Mouse (Mus musculus): ENCODE data around the gene Pik3c2a.

Pik3c2a gene

DNA sequence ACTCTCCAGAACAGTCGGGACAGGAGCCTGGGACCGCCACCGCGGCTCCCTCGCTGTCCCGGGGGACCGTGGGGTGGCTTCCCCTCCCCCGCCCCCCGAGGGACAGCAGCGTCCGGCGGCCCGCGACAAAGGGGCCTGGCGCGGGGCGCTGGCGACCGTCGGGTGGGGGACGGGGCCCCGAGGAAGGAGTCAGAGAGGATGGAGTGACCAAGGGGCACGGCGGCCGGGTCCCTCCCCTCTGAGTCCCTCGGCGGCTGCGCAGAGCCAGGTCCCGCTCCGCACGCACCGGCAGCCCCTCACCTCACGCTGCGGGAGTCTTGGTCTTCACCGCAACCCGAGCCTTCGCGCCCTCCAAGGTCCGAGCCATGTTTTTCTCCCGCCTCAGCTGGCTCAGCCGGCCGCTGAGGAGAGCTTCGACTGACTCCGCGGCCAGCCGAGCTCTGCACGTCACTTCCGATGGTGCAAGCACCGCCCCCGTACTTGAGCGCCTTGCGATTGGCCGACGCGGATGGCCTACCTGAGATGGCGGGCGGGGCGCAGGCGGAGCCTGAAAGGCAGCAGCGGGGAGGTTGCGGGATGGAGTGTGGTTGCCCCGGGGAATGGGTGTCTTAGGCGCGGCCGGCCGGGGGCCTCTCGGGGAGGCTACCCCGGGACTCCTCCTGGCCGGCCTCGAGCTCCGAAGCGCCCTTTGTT is at the start of gene Pik3c2a:
TSS of gene Pik3c2a (minus strand) at position 446 of the 693 bp plus-strand sequence.
- peak; percentile 98 to 99 for DNase-seq

DNA sequence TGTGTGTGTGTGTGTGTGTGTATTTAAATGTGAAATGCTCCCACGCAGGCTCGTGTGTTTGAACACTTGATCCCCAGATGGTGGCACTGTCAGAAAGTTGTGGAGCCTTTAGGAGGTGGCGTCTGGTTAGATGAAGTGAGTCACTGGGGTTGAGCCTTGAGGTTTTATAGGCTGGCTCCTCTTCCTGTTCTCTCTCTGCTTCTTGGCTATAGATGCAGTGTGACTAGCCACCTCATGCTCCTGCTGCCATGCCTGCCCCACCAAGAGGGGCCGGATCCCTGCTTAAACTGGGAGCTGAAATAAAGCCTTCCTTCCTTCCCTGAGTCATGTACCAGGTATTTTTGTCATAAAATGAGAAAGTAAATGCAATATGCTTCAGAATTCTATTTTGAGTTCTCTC is 47.9 kb upstream of the Pik3c2a start:
- DNase-seq = no peak

DNA sequence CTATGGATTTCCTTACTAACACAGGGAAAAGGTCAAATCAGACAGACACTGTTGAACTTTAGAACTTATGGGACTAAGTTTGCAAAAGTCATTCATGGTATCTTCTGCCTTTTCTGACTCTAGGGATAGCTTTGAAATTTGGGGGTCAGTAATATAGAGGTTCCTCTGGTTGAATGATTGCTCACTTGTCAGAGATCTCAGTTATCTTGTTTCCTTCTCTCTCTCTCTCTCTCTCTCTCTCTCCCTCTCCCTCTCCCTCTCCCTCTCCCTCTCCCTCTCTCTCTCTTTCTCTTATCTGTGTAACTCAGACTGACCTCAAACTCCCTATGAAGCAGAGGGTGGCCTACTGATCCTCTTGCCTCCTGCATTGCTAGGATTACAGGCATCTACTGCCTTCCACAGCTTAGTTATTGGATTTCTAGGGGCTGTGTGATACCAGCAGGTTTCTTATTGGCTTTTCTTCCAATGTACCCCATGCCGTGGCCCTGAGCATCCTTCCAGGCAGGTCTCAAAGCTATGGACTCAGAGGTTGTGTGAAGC is 41.9 kb upstream of the Pik3c2a start:
- no peak for DNase-seq

- DNase-seq = no peak
Observed at GRCm38 (mm10) chr7:116484213-116484612, 41.0 kb upstream of the Pik3c2a start.

DNA sequence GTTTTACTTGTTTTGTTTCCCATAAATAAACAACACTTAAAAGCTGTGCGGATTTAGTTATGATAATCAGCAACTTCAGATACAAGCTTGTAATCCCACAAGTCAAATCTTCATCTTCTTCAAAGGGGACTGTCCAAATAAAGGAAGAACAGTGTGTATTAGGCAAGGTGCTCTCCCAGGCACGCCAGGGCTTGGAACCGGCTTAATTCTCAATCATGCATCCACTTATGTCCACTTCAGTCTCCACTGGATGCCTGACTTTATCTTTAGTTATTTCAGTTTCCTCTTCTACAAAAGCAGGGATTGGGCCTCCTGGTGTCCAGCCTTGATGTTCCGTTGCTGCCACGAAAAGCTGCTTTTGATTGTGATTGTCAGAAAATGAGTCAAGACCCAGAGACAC is 40.5 kb upstream of the Pik3c2a start:
- no peak for DNase-seq

DNA sequence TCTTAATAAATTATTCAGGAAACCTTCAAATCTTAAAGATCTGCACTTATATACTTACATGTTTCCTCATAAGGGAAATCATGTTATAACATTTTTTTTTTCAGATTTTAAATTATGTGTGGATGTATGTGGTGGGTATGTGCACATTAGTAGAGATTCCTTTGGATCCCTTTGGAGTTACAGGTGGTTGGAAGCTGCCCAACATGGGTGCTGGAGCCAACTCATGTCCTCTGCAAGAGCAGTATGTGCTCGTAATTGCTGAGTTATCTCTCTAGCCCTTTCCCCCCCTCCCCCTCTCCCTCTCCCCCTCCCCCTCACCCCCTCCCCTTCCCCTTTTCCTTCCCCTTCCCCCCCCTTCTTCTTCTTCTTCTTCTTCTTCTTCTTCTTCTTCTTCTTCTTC is 39.9 kb upstream of the Pik3c2a start:
- no peak for DNase-seq

- DNase-seq = no peak
Observed at GRCm38 (mm10) chr7:116476264-116476663, 33.0 kb upstream of the Pik3c2a start.

- no peak for DNase-seq
Observed at GRCm38 (mm10) chr7:116475836-116476235, 32.6 kb upstream of the Pik3c2a start.

GRCm38 (mm10) chr7:116462114-116462513 is 18.9 kb upstream of the Pik3c2a start:
- DNase-seq = no peak

GRCm38 (mm10) chr7:116458985-116459441 is 15.8 kb upstream of the Pik3c2a start:
- DNase-seq = peak in 1 of 2 experiments; percentile 57

DNA sequence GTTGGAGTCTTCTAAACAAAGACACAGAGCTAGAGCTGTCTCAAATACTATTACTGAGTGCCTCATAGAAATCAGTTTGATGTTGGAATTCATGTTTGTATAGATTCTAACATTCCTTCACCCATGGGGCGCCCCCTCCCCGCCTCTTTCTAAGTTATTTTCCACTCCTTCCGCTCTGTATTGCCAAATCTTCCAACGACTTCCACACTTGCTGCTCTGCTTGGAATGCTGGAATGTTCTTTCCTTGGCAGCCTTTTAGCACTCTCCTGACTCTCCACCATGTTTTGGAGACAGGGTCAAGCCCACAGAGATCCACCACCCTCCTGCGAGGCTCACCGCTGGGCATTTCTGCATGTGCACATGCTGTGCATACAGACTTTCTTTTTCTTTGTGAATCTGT is 14.1 kb upstream of the Pik3c2a start:
- DNase-seq = no peak

- DNase-seq = no peak
Observed at GRCm38 (mm10) chr7:116456964-116457363, 13.7 kb upstream of the Pik3c2a start.

DNA sequence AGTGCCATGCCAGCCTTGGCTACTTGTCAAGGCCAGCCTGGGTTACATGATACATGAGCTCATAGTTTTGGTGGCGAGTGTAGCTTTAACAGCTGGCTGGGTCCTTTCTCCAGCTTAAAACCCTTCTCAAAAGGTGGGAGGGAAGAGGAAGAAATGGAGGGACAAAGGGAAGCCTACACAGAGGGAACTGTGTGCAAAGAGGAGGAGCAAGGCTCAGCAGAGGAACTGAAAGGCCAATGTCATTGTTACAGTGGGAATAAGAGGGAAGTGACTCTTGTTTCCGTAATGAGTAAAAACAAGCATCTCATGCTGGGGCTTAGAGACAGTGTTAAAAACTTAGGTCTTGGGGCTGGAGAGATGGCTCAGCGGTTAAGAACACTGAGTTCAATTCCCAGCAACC is 3.4 kb upstream of the Pik3c2a start:
- no peak for DNase-seq

DNA sequence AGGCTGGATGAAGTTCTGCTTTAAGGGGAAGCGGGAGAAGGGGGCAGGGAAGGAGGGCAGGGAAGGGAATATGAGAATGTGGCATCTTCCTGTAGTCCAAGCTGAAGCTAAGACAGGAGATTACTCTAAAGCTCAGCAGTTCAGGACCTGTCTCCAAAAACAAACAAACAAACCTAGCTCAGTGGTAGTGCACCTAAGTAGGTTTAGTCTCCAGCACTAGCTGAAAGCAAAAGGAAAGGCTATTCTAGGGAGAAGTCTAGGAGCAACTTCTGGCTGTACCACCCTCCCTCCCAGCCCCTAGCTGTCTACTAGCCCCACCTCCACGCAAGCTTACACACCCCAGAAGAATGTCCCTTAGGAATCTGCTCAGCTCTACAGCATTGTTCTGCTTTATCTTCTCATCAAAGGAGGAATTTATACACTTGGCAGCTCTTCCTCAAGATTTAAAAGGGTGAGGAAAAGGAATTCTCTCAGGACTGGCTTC is 1.1 kb upstream of the Pik3c2a start:
- DNase-seq = peak; percentile 37 to 60

DNA sequence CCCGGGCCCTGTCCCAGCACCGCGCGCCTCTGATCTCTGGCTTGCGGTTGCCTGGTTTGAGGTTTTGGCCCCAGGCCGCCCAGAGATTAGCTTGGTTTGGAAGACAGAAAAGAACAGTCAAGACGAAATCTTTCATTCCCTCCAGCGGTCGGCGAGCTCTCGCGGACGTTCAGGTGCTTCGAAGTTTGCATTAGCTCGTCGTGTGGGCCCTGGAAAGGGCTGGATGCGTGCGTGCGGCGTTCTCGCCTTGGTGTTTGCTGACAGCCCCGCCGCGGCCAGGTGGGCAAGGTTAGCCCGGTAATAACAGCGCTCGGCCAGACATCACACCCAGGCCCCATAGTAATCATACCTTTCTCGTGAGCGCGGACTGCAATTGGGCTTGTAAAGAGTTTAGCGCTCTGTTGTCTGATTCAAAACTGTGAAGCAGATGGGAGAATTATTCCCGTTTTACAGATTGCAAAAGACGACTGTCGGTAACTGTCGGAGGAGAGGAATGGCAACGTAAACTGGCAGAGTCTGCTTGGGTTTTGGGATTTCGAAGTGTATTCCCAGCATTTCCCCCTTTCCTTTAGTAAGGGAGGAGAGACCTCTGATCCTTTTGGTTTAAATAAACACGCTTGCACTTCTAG is 562 bp upstream of the Pik3c2a start:
- no peak for DNase-seq

DNA sequence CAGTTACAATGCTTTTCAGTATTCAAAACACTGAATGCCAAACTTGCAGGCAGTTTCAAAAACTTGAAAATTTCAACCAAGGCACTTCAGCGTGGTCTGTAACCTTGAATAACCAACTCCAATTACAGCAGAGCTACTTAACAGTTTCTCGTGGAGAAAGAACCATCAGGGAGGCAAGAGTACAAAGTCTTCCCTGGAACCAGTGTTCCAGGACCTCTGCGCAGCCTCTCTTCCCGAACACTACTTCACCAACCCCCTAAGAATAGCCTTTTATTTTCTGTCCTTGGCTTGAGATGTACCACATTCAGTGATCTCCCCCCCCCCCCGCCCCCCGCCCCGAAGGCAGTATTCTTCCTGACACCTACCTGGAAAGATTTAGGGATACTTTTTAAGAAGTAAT is 1.0 kb downstream of the Pik3c2a start:
- peak; percentile 18 to 57 for DNase-seq

GRCm38 (mm10) chr7:116441346-116441745 is 1.9 kb downstream of the Pik3c2a start:
- no peak for DNase-seq

DNA sequence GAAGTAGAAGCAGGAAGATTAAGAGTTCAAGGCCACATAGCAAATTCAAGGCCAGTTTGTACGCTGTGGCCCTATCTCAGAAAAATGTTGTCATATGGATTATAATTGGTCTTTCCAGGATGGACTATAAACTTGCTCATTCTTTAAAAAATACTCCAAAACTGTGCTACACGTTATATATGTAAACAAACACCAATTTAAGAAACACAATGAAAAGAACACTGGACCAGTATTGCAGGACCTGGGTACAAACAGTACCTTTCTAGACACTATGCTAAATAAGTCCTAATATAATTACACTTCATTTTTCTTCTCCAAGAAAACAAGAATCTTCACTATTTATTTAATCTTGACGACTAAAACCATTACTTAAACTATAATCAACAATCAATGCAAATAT is 11.6 kb downstream of the Pik3c2a start:
- no peak for DNase-seq

DNA sequence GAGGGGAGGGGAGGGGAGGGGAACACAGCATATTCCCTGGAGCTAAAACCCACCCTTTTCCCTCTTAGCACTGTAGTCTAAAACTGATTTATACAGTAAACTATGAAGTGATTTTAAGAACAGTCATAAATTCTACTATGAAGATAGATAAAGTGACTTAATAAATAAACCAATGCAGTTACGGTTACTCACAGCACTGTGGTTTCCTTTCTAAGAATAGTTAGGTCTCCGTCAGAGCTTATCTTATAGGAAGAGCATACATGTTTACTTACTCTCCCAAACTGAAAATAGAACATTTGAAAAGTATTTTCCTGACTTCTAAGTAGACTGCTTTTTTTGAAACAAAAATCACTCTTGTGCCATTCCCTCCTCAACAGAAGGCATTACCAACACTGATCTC is 12.3 kb downstream of the Pik3c2a start:
- DNase-seq = no peak

DNA sequence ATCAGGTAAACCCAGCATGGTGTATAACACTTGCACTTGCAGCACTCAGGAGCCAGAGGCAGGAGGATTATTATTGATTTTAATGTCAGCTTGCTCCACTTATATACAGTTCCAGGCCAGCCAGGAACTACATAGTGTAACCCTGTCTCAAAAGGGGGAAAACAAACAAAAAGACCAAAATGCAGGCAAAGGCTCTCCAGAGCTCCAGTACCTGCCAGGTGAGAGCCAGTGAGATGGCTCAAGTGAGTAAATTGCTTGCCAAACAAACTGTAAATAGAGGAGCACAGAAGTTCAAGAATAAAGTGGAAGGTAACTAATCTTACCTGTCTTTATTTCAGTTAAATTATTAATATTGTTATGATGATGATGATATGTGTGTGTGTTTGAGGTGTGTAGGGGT is 16.0 kb downstream of the Pik3c2a start:
- no peak for DNase-seq

DNA sequence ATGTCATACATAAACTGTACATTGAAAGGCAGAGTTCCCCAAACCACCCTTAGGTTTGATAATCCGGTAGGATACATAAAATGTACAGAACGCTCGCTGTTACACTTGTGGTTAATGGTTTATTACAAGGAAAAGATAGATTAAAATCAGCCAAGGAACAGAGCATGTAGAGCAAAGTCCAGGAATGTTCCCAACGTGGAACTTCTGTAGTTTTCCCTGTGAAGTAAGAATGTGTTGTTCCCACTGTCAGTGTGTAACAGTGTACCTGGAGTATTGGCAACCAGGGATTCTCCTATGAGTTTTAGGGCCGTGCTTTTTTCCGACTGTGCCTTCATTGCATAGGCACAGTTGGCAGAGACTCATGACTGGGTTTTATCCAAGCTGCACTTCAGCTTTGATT is 17.5 kb downstream of the Pik3c2a start:
- DNase-seq = no peak

DNA sequence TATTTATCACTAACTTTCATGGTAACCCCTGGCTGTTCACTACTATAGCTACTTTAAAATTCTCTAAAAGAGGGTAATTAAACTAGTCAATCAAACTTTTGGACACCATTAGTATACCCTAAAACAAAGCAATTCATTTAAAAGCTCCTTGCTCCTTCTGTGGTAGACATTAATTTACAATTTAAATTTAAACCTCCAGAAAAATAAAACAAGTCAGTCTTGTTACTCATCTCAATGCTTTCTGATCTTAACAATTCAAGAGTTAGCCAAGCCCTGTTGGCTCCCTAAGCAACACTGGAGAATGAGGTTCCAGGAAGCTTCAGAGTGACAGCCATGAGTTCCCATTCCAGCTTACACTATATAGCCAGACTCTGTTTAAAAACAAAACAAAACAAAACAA is 22.2 kb downstream of the Pik3c2a start:
- DNase-seq = no peak

DNA sequence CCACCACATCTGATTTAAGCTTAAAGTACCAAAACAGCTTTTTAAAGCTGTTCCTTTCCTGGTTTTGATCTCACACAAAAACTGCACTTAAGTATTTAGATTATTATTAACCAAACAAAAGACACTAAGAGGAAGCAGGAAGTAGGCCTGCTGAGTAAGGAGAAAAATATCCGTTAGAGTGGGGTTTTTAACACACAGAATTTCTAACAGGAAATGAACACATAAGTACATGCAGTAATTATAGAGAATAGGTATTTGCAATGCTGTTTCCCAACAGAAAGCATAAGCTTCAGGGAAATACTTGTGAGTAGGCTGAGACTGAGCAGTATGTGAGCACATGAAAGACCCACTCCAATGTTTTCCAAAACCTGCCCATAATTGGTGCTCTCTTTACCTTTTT is 33.8 kb downstream of the Pik3c2a start:
- no peak for DNase-seq

DNA sequence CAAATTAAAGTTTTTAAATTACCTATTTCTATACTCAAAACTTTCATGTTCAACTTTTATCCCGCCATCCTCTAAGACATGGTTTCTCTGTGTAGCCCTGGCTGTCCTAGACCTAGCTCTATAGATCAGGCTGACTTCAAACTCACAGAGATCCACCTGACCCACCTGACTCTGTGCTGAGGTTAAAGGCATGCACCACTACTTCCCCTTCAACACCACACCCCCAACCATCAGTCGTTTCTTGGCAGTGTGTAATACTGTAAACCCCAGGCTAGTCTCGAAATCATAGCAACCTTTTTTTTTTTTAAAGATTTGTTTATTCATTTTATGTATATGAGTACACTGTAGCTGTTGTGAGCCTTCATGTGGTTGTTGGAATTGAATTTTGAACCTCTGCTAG is 50.9 kb downstream of the Pik3c2a start:
- no peak for DNase-seq

Data from kidney, postnatal 25 days (tissue).